Mouse (Mus musculus): Measurements from ENCODE around the gene Rpl7a. TPM values are rescaled to one million over a fixed set of nuclear protein-coding genes. Genes with fewer than 3 reads are reported as not detected.

The Rpl7a gene
- polyA plus RNA-seq, 1 experiment from 2014 or later = 686 TPM

DNA sequence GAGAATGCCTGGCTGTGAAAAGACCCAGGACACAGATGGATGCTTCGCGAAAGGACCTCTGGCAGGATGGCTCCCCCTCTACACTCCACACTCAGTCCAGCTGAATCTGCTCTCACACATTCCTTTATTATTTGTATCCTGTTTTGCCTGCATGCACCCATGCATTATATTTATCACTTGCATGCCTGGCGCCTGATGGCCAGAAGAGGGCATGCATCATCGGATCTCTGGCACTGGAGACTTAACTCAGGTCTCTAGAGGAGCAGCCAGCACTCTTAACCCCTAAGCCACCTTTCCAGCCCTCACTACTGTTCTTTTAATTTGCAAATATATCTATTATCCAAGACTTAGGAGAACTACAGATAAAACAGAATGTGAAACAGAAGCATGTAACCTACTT lies 50.2 kb downstream of the Rpl7a start:
- DNase-seq (ENCODE audit: low spot score) (peak; percentile 69), ATAC-seq (replicated peaks; ENCODE audit: low FRiP score, low read depth) (peak; percentile 20; the same call in 1 of the 2 replicates)
- no peak overlapping the region for H3K9ac ChIP-seq (ENCODE audit: low read depth, low read length)
- no peak overlapping the region for H3K4me2 ChIP-seq (ENCODE audit: low read length)
- peaks cover 9% of the 10 kb centered on the region; the same call in 1 of the 2 replicates for H3K4me1 ChIP-seq (replicated peaks; ENCODE audit: insufficient read depth, low read length)
- TF ChIP-seq CTCF (IDR thresholded peaks at IDR 0.05; ENCODE audit: low read depth) = peak; percentile 66
- H3K4me3 ChIP-seq (replicated peaks; ENCODE audit: low read depth, low read length) = no peak overlapping the region
- 54% methylated on average over 4 of the region's 4 CpGs for WGBS
- no peaks in the 10 kb centered on the region for H3K9me3 ChIP-seq (replicated peaks; ENCODE audit: low read length)
- H3K36me3 ChIP-seq (ENCODE audit: insufficient read depth, low read length) = peaks cover 34% of the 10 kb centered on the region
- no peak overlapping the region; the same call in none of the 2 replicates for H3K27ac ChIP-seq
- H3K27me3 ChIP-seq (ENCODE audit: insufficient read depth, low read length) = no peaks in the 10 kb centered on the region

Other genes with a start within 250 kb of the Rpl7a start
- not detected in 2 replicates for gene Lcn4, start 239.5 kb upstream of the Rpl7a start, polyA plus RNA-seq (2015; fragmentation: Nextera tagmentation; extraction: Ambion mirVana)
- not detected in 2 replicates for gene Abo, start 45.8 kb upstream of the Rpl7a start, polyA plus RNA-seq (2015; fragmentation: Nextera tagmentation; extraction: Ambion mirVana)
- gene Surf6, start 7.9 kb upstream of the Rpl7a start, polyA plus RNA-seq (2015; fragmentation: Nextera tagmentation; extraction: Ambion mirVana) = 19.6 and 21.2 TPM in 2 replicates
- 38.6 and 42.2 TPM in 2 replicates for gene Med22, start 87 bp upstream of the Rpl7a start, polyA plus RNA-seq (2015; fragmentation: Nextera tagmentation; extraction: Ambion mirVana)
- 37.2 and 39.4 TPM in 2 replicates for gene Surf2, start 5.6 kb downstream of the Rpl7a start, polyA plus RNA-seq (2015; fragmentation: Nextera tagmentation; extraction: Ambion mirVana)
- gene Surf1, start 5.8 kb downstream of the Rpl7a start, polyA plus RNA-seq (2015; fragmentation: Nextera tagmentation; extraction: Ambion mirVana) = 62.5 and 64.1 TPM in 2 replicates
- gene Surf4, start 23.2 kb downstream of the Rpl7a start, polyA plus RNA-seq (2015; fragmentation: Nextera tagmentation; extraction: Ambion mirVana) = 186 and 216 TPM in 2 replicates
- gene Stkld1, start 23.3 kb downstream of the Rpl7a start, polyA plus RNA-seq (2015; fragmentation: Nextera tagmentation; extraction: Ambion mirVana) = 0.07 and 0.27 TPM in 2 replicates
- 34.3 TPM in 2 replicates for gene Rexo4, start 53.6 kb downstream of the Rpl7a start, polyA plus RNA-seq (2015; fragmentation: Nextera tagmentation; extraction: Ambion mirVana)
- 0.04 and 0.13 TPM in 2 replicates for gene Adamts13, start 62.7 kb downstream of the Rpl7a start, polyA plus RNA-seq (2015; fragmentation: Nextera tagmentation; extraction: Ambion mirVana)
- gene Cacfd1, start 99.2 kb downstream of the Rpl7a start, polyA plus RNA-seq (2015; fragmentation: Nextera tagmentation; extraction: Ambion mirVana) = 41.5 and 47.2 TPM in 2 replicates
- 0.49 and 0.51 TPM in 2 replicates for gene Slc2a6, start 117.2 kb downstream of the Rpl7a start, polyA plus RNA-seq (2015; fragmentation: Nextera tagmentation; extraction: Ambion mirVana)
- 0.11 TPM in 1 of 2 replicates, not detected in the other for gene Mymk, start 161.4 kb downstream of the Rpl7a start, polyA plus RNA-seq (2015; fragmentation: Nextera tagmentation; extraction: Ambion mirVana)
- gene Adamtsl2, start 168.6 kb downstream of the Rpl7a start, polyA plus RNA-seq (2015; fragmentation: Nextera tagmentation; extraction: Ambion mirVana) = 0.80 and 0.83 TPM in 2 replicates
- not detected in 2 replicates for gene Fam163b, start 231.7 kb downstream of the Rpl7a start, polyA plus RNA-seq (2015; fragmentation: Nextera tagmentation; extraction: Ambion mirVana)